Mouse (Mus musculus) CD4-positive, CD25-positive, alpha-beta regulatory T cell, adult 2 months (primary cell): ENCODE measurements at regions not wholly inside any gene's neighbourhood (a gene's known extent, or its start where the extent isn't known, plus 50 kb on each side); places are given as distances from the start of the nearest gene placed in this dataset.

Source experiments
- DNase-seq: peaks from one replicate; pipeline ENCODE4 v3.0.0-alpha.2; 2012; ENCODE audit warnings: low read depth, low spot score

- peak; percentile 43 for DNase-seq
Measured at GRCm38 (mm10) chr16:30870110-30870509, 211.1 kb downstream of the Xxylt1 start.

GRCm38 (mm10) chr16:30870676-30871075 is 210.6 kb downstream of the Xxylt1 start:
- DNase-seq: no peak

- no peak for DNase-seq
Measured at GRCm38 (mm10) chr16:30872147-30872546, 209.1 kb downstream of the Xxylt1 start.

DNA sequence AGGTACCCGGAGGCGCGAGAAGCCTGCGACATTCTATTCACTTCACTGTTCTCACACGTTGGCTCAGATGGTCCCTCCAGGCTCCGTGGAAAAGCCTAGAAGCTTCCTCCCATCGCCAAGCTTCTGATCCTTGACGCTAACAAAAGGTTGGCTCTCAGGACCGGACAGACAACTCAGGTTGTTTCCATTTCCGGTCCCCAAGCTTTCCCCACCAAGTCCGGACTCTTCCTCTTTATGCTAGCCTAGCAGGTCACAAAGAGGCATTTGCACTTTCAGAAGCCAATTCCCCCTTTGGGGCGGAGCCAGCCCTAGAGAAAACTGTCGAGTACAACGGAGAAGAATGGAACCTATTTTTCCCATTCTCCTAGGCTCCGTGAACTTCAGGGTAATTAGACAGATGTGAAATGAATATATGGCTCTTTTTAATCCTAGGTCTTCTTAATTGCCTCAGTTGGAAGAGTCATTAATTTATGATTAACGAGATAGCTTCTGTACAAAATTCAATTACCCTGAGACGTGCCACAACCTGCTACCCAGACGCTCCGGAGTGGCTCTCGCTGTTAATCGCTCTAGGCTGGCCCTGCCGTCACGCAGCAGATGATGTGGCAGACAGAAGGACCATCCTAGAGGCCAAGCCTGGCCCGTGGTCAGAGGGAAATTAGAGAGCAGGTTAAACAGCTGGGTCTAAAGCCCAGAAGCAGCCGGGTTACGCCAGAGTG is 207.6 kb downstream of the Xxylt1 start:
- DNase-seq: no peak

DNA sequence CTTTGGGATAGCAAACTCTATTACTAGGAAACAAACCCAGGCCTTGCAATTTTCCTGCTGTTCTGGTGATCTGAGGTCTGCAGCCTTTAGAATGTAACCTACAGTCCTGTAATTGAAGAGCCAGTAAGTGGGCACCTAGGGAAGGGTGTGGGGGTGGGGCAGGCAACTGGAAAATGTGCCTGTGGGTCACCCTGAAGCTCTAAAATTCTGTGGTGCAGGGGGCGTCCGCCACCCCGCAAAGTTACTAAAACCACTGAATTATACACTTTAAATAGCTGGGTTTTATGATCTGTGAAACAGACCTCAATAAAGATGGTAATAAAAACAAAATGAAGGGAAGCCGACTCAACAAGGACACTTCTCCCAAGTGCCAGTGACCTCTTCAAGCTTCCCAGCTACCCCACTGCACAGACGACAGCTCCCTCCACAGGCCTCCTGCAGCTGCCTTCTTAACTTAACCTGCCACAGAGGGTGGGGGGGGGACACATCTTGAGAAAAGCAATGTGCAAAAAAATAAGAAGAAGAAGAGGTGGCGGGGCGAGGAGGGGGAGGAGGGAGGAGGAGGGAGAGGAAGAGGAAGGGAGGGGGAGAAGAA is 205.9 kb downstream of the Xxylt1 start:
- no peak for DNase-seq

DNA sequence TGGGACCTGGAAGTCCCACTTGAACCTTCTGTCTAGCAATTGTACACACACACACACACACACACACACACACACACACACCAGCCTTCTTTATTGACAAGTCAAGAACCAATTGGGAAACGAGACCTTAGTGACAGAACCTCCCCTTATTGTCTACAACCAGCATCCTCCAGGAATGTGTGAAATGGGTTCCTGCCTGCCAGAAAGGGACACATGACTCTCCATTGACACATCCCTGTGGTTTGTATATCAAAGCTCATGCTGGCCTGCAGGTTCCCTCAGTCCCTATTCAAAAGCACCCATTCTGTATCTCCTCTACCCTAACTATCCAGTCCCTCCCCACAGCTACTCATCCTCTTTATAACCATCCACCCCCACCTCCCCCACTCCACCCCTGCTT is 202.4 kb downstream of the Xxylt1 start:
- DNase-seq: no peak

DNA sequence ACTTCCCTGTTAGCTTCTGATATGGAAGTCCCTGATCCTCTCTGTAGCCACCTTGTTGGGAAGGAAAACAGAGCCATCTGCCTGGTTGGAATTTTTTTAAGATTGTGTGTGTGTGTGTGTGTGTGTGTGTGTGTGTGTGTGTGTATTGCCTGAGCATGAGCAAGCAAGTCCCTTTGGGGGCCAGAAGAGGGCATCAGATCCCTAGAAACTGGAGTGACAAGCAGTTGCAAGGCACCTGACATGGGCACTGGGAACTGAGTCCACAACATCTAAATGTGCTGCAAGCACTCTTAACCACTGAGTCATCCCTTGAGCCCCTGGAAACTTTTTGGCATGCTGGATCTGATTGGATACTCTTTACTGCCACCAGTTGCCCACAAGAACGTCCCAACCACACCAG is 201.4 kb downstream of the Xxylt1 start:
- DNase-seq: no peak

GRCm38 (mm10) chr16:30880682-30881081 is 200.6 kb downstream of the Xxylt1 start:
- no peak for DNase-seq

DNA sequence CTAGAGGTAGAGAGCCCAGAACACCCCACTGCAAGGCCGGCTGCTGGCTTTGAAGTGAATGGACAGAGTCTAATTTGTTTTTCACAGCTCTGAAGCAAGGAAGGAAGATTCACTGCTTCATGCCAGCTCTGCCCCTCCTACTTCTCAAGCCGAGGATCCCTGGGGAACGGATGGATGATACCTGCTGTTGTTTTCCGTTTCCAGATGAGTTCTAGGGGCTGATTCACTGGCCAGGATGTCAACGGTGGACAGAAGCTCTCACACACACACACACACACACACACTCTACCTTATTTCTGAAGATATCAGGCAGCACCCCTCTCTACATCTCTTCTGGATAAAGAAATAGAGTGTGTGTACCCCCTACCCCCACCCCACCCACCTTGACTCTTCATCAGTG is 200.0 kb downstream of the Xxylt1 start:
- DNase-seq: no peak

DNA sequence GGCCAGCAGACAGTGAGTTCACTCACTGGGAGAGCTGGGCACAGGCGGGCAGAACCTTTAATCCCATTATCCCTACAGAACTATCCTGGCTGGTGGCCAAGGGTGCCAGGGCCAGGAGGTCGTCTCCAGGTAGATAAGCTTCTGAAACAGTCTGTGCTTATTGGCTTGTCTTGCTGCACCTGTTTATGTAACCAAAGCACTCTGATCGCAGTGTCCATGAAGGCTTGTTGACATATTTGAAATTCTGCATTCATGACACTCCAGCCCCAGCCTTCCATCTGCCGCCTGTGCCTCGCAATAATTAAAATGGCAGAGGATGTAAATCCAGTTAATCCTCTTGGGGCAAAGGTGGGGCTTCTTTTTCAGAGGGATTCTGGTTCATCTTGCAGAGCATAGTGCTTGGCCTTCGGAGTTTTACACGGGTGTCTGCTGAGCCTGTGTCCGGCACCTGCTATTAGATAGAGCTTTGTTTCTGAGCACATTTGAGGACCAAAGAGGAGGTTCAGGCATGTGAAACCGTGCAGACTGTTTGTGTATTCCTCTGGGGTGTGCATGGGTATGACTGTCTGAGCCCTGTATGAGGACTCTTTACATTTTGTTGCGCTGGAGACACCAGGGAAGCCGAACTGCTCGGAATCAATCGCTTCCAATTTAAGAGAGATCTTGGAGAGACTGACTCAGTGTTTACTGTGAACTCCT is 197.6 kb downstream of the Xxylt1 start:
- no peak for DNase-seq

- DNase-seq: no peak
Measured at GRCm38 (mm10) chr16:30884189-30884551, 197.1 kb downstream of the Xxylt1 start.

- no peak for DNase-seq
Measured at GRCm38 (mm10) chr16:30886982-30887381, 194.2 kb downstream of the Xxylt1 start.

DNA sequence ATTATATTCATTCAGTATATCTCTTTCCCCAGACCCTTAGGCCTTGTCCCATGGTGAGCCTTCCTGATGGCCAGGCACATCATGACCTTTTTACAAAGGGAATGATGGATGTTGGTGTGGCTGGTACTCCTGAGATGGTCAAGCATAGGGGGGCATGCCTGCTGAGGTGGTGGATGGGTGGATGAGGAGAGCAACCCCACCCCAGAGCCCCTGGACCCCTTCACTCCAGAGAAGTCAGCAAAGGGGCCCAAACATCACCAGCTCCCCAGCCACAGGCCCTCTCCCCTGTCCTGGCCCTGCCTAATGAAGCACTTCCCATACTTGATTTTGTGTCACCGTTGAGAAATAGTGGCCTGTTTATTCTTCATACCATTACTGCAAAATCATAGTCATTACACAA is 193.7 kb downstream of the Xxylt1 start:
- no peak for DNase-seq

DNA sequence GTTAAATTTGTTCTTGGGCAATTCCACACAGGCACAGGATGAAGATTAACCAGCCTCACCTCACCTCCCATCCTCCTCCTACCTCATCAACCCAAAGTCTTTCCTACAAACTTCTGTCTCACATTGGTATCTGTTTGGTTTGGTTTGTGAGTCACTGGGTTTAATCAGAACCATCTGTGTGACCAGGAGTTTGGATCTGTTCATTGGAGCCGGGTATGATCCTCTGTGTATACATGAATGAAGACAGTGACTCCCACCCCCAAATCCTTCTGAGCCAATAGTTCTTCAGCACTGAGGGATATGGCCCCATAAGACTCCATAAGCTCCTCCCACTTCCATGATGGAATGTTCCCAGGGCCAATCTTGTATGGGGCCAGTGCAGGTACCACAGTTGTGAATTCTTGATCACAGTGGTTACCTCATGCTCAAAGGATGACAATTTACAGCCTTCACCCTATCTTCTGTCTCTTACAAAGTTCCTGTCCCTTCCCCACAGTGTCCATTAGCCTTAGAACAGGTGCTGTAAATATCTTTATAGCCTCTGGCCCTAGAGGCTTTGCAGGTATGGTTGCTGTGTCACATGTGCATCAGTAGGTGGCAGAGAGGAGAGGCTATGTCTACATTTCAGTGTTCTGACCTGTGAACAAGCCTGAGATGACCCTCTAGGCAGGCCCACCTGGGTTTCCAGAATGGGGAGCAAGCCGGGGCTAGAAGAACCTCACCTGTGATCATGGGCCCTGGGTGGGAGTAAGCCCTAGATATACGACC is 192.5 kb downstream of the Xxylt1 start:
- DNase-seq: no peak

- DNase-seq: no peak
Measured at GRCm38 (mm10) chr16:30892606-30893005, 188.6 kb downstream of the Xxylt1 start.

DNA sequence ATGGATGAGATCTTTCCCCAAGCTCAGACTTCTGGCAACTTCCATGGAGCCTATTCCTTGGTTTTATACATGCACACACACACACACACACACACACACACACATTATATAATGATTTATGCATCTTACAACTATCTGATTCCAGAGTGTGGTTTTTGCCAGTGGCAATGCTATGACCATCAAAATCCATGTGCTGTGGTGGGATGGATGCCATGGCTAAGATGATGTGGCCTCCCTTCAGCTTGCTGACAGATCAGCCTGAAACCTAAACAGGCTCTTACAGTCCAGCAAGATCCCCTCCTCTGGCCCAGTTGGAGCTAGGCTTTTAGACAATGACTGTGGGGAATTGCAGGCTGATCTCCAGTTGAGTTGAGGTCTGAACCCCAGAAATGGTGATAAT is 187.1 kb downstream of the Xxylt1 start:
- no peak for DNase-seq

GRCm38 (mm10) chr16:30895021-30895420 is 186.2 kb downstream of the Xxylt1 start:
- no peak for DNase-seq

DNA sequence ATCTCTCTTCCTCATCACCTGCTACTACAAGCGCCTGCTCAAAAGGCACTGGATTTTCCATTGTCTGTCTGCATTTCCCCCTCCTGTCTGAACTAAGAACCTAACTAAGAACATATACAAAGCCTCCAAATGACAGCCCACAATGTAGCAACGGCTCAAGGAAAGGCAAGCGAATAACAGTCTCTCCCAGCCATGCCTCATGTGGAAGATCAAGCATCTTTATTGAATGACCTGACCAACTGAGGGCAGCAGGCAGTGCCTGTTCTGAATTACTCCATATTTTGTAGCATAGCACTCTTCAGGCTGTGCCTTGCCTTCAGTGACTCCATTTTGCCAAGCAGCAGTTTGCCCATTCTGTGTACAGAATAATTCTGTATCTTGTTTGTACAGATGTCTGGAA is 183.9 kb downstream of the Xxylt1 start:
- no peak for DNase-seq

DNA sequence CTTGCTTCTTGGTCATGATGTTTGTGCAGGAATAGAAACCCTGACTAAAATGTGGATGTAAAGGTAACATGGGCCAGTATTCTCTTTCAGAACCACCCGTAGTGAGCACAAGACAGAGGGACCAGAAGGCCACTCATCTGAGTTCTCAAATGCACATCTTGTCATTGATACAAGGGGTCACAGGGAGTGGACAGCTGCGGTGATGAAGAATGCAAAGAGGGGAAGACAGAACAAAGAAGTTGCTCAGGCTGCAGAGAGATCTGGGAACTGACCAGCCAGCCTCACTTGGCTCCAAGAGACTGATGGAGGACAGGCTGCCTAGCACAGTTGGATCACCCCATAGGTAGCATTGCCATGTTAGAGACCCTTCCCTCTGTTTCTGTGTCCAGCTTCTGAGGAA is 181.1 kb downstream of the Xxylt1 start:
- DNase-seq: no peak

DNA sequence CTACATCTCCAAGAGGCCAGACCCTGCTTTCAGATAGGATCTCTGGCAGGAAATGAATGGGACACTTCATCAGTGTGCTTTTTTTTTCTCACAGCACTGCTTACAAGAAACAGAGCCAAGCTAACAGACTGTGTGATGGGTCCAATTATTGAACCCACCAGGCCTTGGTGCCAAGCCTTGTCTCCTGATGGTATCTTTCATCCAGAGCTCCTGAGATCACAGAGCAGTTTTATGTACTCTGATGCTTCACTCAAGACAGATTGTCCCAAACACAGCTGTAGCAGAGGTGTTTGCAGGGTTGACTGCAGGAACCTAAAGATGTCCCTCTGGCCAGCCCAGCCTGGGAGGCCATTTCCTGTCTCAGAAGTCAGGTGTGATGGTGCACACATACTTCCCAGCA is 179.9 kb downstream of the Xxylt1 start:
- DNase-seq: no peak
